Mouse (Mus musculus): ENCODE measurements around the gene Asb1.

DNA sequence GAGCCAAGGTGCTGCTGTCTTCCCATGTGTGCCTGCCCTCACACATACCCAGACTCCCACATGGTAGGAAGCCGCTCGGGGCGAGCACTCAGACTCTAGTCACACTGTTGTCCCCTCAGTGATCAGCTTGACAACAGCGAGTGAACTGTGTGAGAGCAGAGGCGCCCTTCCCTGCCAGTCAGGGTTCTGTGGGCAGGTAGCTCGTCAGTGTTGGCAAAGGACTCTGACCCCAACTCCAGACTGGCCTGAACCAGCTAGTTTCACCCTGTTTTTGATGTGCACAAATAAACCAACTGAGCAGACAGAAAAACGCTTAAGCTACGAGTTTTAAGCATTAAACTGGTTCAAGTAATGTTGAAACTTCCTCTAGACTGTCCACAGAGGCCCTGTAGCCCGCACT is 10.2 kb upstream of the Asb1 start:
- TF ChIP-seq CTCF (IDR thresholded peaks at IDR 0.05) (no peak), EP300 (IDR thresholded peaks at IDR 0.05) (no peak)

All from lung, postnatal 0 days (tissue).